Mouse (Mus musculus) liver, adult (tissue): ENCODE data around the gene Clic5.

ENCODE experiments used
- GATA4 ChIP-seq: IDR thresholded peaks from 2 replicates; pipeline ENCODE4 v1.6.1; 2014; ENCODE audit warnings: mild to moderate bottlenecking, low read length; ENCODE audit not compliant: insufficient replicate concordance

Clic5 gene

DNA sequence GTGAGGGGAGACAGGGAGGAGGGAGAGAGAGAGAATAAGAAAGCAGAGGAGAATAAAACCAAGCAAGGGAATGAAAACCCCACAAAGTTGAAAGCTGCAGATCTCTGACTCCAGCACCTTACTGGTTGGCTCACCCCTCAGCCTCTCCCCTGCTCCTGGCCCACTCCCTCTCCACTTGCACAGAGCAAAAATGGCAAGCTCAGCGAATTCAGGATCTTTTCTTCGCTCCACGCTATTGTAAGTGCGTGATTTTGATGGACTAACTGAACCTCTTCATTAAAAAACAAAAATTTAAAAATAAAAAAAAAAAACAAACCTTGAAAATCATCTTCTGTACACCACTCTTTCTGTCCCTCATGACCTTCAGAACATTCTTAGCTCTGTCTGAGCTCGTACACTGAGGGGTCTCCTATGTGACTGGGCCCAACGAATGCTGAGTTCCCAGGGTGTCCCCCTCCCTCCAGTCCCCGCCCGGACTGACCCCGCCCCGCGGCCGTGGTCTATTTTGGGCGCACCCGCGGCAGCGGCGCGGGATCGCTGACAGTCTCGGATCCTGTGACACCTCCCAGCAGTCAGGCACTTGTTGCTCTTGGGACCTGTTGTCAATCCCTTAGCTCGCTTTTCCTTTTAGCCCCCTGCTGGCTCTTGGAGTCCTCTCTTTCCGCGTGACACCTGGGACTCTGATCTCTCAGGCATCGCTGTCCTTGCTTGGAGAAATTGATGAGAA is at the start of gene Clic5:
Gene Clic5, plus strand, starts transcription at position 543 of the 727 bp plus-strand sequence.
- no peak for TF ChIP-seq GATA4

DNA sequence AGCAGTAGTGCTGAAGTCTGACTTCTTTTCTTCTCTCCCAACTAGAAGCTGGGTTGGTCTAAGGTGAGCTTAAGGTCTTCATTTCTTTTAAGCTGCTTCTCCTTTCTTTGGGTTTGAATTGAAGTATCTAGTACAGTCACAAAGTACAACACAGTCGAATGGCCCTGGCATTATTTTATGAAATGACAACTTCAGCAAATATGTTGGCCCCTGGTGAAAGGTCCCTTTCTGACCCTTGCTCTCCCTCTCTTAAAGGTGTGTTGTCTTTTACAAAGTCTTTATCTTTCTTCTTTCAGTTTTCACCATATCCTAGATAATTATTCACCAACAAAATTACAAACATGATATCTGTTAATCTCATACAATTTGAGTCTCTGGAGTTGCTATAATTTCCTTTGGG is 42.6 kb upstream of the Clic5 start:
- TF ChIP-seq GATA4, result no peak

DNA sequence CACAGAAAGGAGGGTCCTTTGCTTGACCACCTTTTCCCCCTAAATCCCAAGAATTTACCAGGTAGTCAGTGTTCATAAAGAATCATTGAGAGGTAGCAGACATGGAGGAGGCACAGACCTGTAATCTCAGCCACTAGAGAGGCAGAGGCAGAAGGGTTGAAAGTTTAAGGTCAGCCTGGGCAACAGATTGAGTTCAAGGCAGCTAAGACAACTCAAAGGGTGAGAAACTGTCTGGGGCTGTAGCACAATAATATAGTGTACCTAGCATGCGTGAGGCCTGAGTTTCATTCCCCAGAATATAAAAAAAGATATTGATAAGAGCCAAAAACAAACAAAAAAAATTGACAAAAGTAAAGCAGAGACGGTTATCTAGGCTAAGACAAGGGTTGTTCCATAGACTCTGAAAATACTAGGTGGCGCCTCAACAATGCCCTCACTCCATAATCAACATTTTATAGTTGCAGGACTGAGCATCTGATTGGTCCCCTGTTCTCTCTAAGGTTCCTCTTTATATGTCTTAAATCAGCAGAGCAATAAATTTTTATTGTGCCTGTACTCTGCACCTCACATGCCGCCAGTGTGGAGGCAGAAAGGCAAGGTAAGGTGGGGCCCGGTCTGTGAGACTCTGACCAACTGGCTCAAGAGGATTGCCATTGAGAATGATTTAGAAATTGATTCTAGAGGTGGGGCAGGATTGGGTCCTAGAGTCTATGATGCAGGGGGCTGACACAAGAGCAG is 40.1 kb upstream of the Clic5 start:
- no peak for TF ChIP-seq GATA4

DNA sequence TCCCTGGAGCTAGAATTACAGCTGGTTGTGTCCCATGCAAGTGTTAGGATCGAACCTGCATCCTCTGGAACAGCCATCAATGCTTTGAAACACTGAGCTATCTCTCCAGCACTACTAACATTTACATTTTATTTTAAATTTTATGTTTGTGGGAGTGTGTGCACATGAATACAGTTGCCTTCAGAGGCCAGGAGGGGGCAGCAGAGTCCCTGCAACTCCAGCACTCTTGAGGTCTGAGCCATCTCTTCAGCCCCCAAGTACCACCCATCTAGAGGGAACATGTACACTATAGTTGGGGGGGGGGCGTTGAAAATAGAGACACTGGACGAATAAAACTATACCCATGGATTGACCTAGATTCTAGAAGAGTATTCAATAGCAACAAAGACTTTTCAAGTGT is 37.3 kb upstream of the Clic5 start:
- TF ChIP-seq GATA4, result no peak

DNA sequence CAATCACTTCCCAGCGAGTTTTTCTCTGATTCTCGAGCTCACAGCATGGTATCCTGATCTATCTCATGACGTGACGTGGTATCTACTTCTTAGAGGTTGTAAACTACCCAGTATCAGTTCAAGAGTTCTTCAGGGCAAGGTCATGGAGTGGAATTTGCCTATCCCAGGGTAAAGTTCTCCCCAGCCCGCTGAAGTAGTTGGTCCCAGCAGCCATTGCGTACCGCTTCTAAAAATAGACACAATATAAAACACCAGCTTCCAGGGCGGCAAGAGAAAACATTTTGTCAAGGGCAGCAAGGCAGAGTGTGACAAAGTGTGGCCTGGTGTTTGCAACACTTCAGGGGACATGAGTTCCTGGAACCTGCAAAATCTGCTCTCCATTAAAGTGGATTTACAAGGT is 36.5 kb upstream of the Clic5 start:
- no peak for TF ChIP-seq GATA4

DNA sequence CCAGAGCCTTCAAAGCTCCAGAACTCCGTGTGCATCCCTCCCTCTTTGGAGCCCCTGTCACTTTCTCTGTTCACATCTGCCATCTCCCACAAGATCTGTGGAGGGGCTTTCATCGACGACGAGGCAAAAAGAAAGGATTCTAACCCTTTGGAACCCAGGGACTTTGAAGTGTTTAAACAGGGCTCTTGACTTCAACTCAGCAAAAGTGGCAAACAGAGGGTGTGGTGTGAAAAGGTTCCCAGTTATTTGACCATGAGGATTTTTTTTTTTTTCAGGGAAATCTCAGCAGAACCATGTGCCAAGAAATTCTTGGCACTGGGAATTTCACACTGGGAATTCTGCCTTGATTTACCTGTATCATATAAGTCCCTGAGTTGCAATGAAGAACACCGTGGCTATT is 34.5 kb upstream of the Clic5 start:
- TF ChIP-seq GATA4, result no peak

DNA sequence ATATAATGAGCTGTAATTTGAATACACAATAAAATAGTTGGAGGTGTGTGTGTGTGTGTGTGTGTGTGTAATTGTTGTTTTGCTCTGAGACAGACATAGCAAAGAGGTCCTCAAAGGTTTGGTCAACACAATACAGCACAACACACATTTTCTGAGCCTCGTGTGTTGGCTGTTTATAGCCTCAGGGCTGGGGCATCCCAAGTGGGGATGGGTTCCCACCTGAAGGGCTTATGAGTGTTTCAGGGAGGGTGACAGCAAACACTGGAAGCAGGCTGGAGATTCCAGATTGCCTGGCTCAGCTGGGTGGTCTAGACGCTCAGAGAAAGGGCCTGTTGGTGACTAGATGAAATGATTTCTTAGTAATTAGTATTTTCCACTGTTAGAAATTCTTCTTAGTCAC is 33.2 kb upstream of the Clic5 start:
- TF ChIP-seq GATA4, result no peak

DNA sequence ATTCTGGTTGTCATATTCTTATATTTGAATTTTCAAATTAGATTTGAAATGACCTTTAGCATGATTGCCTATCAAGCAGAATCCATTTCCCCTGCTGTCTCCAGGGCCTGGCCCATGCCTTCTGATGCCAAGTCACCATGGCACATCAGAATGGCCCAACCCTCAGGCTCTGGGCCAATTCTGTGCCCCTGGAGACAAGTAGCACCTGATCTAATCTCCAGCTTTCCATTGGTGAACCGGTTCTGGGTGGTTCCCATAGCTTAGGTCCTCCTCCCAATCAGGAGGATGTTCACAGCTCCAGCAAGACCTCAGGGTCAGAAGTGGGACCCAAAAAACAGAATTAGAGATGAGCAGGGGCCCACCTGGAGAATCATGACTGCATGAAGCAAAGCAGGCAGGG is 30.2 kb upstream of the Clic5 start:
- TF ChIP-seq GATA4, result no peak

DNA sequence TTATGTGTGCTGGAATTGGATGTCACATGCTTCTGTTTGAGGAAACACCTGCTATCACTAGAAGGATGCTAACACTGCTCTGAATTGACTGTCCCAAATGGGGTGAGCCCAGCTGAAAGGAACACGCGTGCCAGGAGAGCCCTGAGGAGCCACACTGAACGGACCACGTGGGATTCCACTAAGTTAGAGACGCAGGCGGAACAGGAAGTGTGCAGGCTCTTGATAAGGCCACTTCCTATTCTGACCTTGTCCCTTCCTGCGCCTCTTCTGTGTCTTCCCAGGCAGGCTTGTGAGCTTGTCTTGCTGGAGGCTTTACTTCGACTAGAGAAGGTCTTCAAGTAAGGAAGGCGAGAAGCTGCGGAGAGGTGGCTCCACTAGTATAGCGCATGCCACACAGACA is 27.9 kb upstream of the Clic5 start:
- no peak for TF ChIP-seq GATA4

DNA sequence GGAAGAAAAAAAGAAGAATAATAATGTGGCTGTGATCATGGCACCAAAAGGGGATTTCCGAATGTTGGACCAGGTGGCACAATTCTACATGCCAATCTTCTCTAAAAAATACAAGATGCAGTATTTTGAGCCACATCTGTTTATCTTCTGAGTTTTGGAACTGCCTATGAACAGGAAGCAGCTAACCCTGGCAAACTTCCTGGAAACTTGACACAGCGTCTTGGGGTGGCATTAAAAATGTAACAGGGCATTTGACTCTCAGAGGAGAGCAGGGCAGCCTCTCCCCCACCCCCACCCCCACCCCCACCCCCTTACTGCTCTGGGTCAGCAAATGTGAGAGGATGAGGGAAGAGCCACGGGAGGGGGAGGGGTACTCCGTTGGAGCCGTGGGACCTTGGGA is 25.9 kb upstream of the Clic5 start:
- TF ChIP-seq GATA4, result no peak

DNA sequence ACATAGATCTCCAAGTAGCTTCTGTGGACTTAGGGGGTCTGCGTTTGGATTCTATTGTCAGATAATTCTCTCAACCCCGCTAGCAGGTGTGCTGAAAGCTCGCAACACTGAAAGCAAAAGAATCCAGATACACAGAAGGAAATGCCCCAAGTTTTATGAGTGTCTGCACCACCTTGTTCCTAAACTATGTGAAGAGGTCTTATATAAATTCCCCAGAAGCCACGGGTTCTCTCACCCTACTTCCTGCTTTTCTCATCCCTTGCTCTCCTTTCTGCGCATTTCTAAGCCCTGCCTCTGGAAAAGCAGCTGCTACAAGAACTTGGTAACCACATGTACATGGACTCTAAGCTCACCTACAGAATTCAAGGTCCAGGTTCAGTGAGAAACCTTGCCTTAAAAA is 25.4 kb upstream of the Clic5 start:
- no peak for TF ChIP-seq GATA4

DNA sequence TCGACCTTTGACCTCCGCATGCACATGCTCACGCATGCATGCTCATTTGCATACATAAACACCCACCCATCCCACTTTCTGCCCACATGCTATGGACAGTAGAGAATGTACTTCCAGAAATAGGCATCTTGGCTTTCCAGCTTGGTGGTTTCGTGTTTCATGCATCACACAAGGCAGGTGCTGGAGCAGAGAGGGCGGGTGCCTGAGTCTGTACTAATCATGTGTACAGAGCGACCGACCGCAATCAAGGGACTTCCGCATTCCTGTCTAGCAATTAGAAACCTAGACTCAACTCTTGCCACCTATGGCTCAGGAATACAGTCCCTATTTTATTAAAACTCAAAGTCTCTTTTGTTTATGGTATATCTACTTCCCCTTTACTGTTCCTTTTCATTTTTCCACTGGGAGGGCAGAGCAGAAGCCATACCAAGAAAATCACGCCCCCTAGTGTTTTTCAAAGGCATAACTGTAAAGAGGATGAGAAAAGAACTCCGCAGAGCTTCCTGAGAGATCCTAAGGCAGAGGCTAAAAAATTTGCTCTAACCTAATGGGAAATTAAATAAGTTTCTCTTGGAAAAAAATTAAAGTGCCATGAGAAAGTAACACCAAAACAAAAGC is 22.5 kb upstream of the Clic5 start:
- TF ChIP-seq GATA4, result no peak

DNA sequence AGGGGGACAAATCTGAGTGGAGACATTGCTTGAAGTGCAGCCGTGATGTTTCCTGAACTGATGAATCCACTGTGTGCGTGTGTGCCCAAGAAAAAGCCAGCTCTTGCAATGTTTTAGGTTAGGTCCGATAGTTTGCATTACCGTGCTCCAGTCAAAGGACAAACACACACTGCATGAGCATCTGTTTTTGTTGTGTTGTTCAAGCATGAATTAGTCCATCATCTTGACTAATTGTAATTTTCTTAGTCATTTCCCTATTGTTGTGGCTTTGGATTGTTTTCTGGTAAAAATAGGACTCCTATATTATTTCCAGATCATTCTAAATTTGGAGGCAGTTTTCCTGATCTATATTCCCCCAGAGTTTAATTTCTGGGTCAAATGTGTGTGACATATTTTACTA is 18.7 kb upstream of the Clic5 start:
- no peak for TF ChIP-seq GATA4

DNA sequence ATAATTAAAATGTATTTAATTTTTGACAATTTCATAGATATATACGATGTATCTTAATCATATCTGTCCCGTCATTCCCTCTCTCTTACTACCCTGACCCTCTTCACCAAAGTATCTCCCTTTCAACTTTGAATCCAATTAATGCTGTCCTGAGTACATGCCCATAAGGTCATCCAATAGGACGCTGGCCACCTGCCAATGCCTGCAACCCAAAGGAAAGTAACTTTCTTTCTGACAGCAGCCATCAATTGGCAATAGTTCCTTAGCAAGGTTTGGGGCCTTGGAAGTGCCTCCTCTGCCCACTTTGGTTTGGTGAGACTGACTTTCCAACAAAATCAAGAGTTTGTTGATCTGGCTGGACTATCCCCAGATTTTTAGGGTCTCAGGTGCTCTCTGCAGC is 18.1 kb upstream of the Clic5 start:
- TF ChIP-seq GATA4, result no peak

DNA sequence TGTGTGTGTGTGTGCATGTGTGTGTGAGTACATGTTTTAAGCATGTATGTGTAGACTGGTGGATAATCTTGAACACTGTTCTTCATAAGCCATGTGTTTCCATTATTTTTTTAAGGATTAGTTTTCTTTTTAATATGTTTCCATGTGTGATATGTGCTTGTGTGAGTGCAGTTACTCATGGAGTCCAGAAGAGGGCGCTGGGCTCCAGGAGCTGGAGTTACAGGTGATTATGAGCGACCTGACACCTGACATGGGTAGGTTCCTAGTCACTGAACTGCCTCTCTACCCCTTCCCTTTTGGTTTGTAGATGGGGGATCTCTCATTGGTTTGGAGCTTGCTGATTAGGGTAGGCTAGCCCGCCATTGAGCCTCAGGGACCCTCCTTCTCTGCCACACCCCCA is 16.5 kb upstream of the Clic5 start:
- no peak for TF ChIP-seq GATA4

DNA sequence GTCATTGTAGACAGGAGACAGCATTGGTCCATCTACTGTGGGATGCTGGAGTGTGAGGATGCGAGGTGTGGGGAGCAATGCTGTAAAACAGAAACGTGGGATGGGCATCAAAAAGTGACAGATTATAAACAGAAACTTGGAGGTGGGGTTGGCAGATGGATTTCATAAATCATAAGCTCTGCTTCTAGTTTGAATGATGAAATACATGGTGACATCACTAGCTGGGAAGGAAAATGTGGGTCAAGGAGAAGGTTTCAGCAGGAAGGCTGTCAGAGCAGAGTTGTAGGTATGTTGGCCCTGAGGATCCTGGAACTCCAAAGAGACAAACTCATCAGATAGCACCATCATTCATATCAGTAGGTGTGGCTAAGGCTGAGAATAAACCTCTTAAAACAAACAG is 15.0 kb upstream of the Clic5 start:
- no peak for TF ChIP-seq GATA4
